Mouse (Mus musculus): ENCODE results near the gene Zcchc10. TPM values are rescaled to one million over a fixed set of nuclear protein-coding genes. Genes with fewer than 3 reads are reported as not detected.
"Not testable (repeated sequence)": the region's sequence is repeated elsewhere in the genome, so short reads cannot be mapped to it uniquely, and the experiment has no call there.

Zcchc10 gene
- 15.1 and 20.3 TPM in 2 replicates for polyA plus RNA-seq (2014; fragmentation: Nextera tagmentation; extraction: Ambion mirVana)

- H3K27me3 ChIP-seq (ENCODE audit: control insufficient read depth, insufficient read depth, low read length), result no peaks in the 10 kb centered on the region
- peaks cover 8% of the 10 kb centered on the region; the same call in 1 of the 2 replicates for H3K4me1 ChIP-seq (ENCODE audit: control insufficient read depth, insufficient read depth, low read length)
- peak within 1 kb of the TSS; percentile 49 for H3K27ac ChIP-seq (replicated peaks; ENCODE audit: low read depth, low read length)
- DNase-seq (peak; percentile 94), ATAC-seq (ENCODE audit: low FRiP score, low TSS enrichment) (peak; percentile 89)
- WGBS, result under 1% methylated on average over 21 of the region's 21 CpGs
- peaks cover 25% of the 10 kb centered on the region for H3K36me3 ChIP-seq (ENCODE audit: control insufficient read depth, insufficient read depth, low read length)
- H3K4me3 ChIP-seq (replicated peaks; ENCODE audit: low read depth, low read length), result peak within 1 kb of the TSS; percentile 62
- H3K9me3 ChIP-seq (ENCODE audit: control insufficient read depth, low read length), result no peaks in the 10 kb centered on the region
- H3K4me2 ChIP-seq (ENCODE audit: low read length), result peak within 1 kb of the TSS; percentile 75
- peak within 1 kb of the TSS; percentile 73 for H3K9ac ChIP-seq (replicated peaks; ENCODE audit: low read length)
These were observed at the start of gene Zcchc10 for GRCm38 (mm10) chr11:53324512-53324968. Zcchc10 (plus strand) TSS chr11:53324679.

DNA sequence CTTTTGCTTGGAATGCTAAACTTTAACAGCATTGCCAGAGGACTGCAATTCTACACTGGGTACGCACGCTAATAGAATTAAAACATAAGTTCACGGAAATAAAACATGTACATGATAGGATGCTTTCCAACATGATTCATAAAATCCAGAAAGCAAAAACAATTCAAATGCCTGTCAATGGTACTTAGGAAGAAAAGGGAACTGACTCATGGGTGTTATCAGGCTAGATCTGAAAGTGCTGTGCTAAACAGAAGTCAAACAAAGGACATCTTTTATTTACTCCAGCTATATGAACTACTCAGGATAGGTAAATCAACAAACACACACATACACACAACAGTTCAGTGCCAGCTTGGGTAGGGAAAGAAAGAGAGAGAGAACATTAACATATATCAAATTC is 49.1 kb upstream of the Zcchc10 start:
- H3K4me1 ChIP-seq (ENCODE audit: control insufficient read depth, insufficient read depth, low read length), result no peaks in the 10 kb centered on the region
- no peak overlapping the region for H3K4me3 ChIP-seq (replicated peaks; ENCODE audit: low read depth, low read length)
- H3K36me3 ChIP-seq (ENCODE audit: control insufficient read depth, insufficient read depth, low read length), result peaks cover 70% of the 10 kb centered on the region
- no peak for ATAC-seq (ENCODE audit: low FRiP score, low TSS enrichment)
- no peaks in the 10 kb centered on the region for H3K27me3 ChIP-seq (ENCODE audit: control insufficient read depth, insufficient read depth, low read length)
- no peak overlapping the region for H3K9ac ChIP-seq (replicated peaks; ENCODE audit: low read length)
- H3K4me2 ChIP-seq (ENCODE audit: low read length), result no peak overlapping the region
- H3K27ac ChIP-seq (replicated peaks; ENCODE audit: low read depth, low read length), result no peak overlapping the region
- 96% methylated on average over 3 of the region's 3 CpGs for WGBS
- no peaks in the 10 kb centered on the region for H3K9me3 ChIP-seq (ENCODE audit: control insufficient read depth, low read length)
- DNase-seq, result no peak

DNA sequence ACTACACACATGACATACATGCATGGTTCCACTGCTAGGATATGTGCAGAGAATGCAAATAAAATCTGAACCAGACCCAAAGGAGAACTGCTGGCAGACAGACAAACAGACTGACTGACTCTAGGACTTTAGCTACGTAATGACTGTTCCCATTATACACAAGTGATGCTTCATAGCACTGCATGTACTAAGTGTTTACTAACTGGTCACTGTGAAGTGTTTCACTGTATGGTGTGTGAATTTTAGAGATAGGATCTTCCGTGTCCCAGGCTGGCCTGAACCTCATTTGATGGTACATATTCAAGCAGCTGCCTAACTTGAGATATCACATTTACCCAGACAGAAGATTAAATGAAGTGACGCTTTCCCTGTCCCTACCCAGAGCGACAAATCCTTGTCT is 46.1 kb upstream of the Zcchc10 start:
- no peak overlapping the region for H3K27ac ChIP-seq (replicated peaks; ENCODE audit: low read depth, low read length)
- H3K27me3 ChIP-seq (ENCODE audit: control insufficient read depth, insufficient read depth, low read length), result no peaks in the 10 kb centered on the region
- no peaks in the 10 kb centered on the region for H3K9me3 ChIP-seq (ENCODE audit: control insufficient read depth, low read length)
- peaks cover 70% of the 10 kb centered on the region for H3K36me3 ChIP-seq (ENCODE audit: control insufficient read depth, insufficient read depth, low read length)
- 94% methylated on average over 4 of the region's 4 CpGs for WGBS
- no peaks in the 10 kb centered on the region for H3K4me1 ChIP-seq (ENCODE audit: control insufficient read depth, insufficient read depth, low read length)
- H3K9ac ChIP-seq (replicated peaks; ENCODE audit: low read length), result no peak overlapping the region
- H3K4me2 ChIP-seq (ENCODE audit: low read length), result no peak overlapping the region
- H3K4me3 ChIP-seq (replicated peaks; ENCODE audit: low read depth, low read length), result no peak overlapping the region
- ATAC-seq (ENCODE audit: low FRiP score, low TSS enrichment), result no peak
- no peak for DNase-seq

DNA sequence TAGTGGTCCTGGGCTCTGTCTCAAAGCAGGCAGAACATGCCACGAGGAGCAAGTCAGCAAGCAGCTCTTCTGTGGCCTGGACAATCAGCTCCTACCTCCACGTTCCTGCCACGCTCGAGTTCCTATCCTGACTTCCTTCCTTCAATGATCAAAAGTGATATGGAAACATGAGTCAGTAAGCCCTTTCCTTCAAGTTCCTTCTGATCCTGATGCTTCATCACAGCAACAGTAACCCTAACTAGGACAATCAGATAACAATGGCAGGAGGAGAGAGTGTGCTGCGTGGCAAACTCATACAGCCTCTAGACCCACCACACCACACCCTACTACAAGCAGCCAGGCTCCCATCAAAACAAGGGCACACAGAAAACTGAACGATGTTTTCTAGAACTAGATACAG is 38.6 kb upstream of the Zcchc10 start:
- Histone ChIP-seq H3K4me3 (replicated peaks; ENCODE audit: low read depth, low read length) (no peak overlapping the region), H3K4me1 (ENCODE audit: control insufficient read depth, insufficient read depth, low read length) (no peaks in the 10 kb centered on the region), H3K27me3 (ENCODE audit: control insufficient read depth, insufficient read depth, low read length) (no peaks in the 10 kb centered on the region), H3K9ac (replicated peaks; ENCODE audit: low read length) (no peak overlapping the region), H3K9me3 (ENCODE audit: control insufficient read depth, low read length) (no peaks in the 10 kb centered on the region), H3K36me3 (ENCODE audit: control insufficient read depth, insufficient read depth, low read length) (peaks cover 94% of the 10 kb centered on the region), H3K4me2 (ENCODE audit: low read length) (no peak overlapping the region), H3K27ac (replicated peaks; ENCODE audit: low read depth, low read length) (no peak overlapping the region)
- WGBS, result 93% methylated on average over 6 of the region's 6 CpGs
- DNase-seq (no peak), ATAC-seq (ENCODE audit: low FRiP score, low TSS enrichment) (no peak)

DNA sequence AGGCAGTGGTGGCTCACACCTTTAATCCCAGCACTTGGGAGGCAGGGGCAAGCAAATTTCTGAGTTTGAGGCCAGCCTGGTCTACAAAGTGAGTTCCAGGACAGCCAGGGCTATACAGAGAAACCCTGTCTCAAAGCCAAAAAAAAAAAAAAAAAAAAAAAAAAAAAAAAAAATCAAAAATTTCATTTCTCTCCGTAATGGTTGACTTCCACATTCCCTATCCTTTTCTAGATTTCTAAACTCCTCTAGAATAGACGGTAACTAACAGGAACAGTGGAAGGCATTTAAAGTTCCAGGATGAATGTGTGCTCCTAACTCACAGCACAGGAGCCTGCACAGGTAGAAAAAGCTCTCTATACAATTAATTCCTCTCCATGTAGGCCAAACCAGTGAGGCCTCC is 34.3 kb upstream of the Zcchc10 start:
- H3K4me3 ChIP-seq (replicated peaks; ENCODE audit: low read depth, low read length); H3K9me3 ChIP-seq (ENCODE audit: control insufficient read depth, low read length); H3K4me2 ChIP-seq (ENCODE audit: low read length); ATAC-seq (ENCODE audit: low FRiP score, low TSS enrichment); H3K9ac ChIP-seq (replicated peaks; ENCODE audit: low read length); DNase-seq; H3K27ac ChIP-seq (replicated peaks; ENCODE audit: low read depth, low read length); H3K4me1 ChIP-seq (ENCODE audit: control insufficient read depth, insufficient read depth, low read length); H3K27me3 ChIP-seq (ENCODE audit: control insufficient read depth, insufficient read depth, low read length): not testable (repeated sequence)
- 91% methylated on average over 2 of the region's 2 CpGs for WGBS
- H3K36me3 ChIP-seq (ENCODE audit: control insufficient read depth, insufficient read depth, low read length), result peaks cover 64% of the 10 kb centered on the region

GRCm38 (mm10) chr11:53290871-53291270 is 33.6 kb upstream of the Zcchc10 start:
- H3K36me3 ChIP-seq (ENCODE audit: control insufficient read depth, insufficient read depth, low read length), result peaks cover 58% of the 10 kb centered on the region

GRCm38 (mm10) chr11:53294441-53294840 is 30.0 kb upstream of the Zcchc10 start:
- DNase-seq (no peak), ATAC-seq (ENCODE audit: low FRiP score, low TSS enrichment) (no peak)
- Histone ChIP-seq H3K27me3 (ENCODE audit: control insufficient read depth, insufficient read depth, low read length) (no peaks in the 10 kb centered on the region), H3K27ac (replicated peaks; ENCODE audit: low read depth, low read length) (no peak overlapping the region), H3K4me3 (replicated peaks; ENCODE audit: low read depth, low read length) (no peak overlapping the region), H3K9ac (replicated peaks; ENCODE audit: low read length) (no peak overlapping the region), H3K36me3 (ENCODE audit: control insufficient read depth, insufficient read depth, low read length) (peaks cover 25% of the 10 kb centered on the region), H3K4me1 (ENCODE audit: control insufficient read depth, insufficient read depth, low read length) (peaks cover 20% of the 10 kb centered on the region), H3K9me3 (ENCODE audit: control insufficient read depth, low read length) (no peaks in the 10 kb centered on the region), H3K4me2 (ENCODE audit: low read length) (no peak overlapping the region)
- 83% methylated on average over 5 of the region's 5 CpGs for WGBS

More at GRCm38 (mm10) chr11:53290871-53291270, 33.6 kb upstream of the Zcchc10 start:
- H3K9ac ChIP-seq (replicated peaks; ENCODE audit: low read length), result no peak overlapping the region
- H3K4me3 ChIP-seq (replicated peaks; ENCODE audit: low read depth, low read length), result no peak overlapping the region
- H3K27ac ChIP-seq (replicated peaks; ENCODE audit: low read depth, low read length), result no peak overlapping the region
- H3K4me1 ChIP-seq (ENCODE audit: control insufficient read depth, insufficient read depth, low read length), result no peaks in the 10 kb centered on the region
- ATAC-seq (ENCODE audit: low FRiP score, low TSS enrichment) (no peak), DNase-seq (no peak)
- H3K27me3 ChIP-seq (ENCODE audit: control insufficient read depth, insufficient read depth, low read length), result no peaks in the 10 kb centered on the region
- no peaks in the 10 kb centered on the region for H3K9me3 ChIP-seq (ENCODE audit: control insufficient read depth, low read length)
- 92% methylated on average over 11 of the region's 11 CpGs for WGBS
- H3K4me2 ChIP-seq (ENCODE audit: low read length), result no peak overlapping the region

DNA sequence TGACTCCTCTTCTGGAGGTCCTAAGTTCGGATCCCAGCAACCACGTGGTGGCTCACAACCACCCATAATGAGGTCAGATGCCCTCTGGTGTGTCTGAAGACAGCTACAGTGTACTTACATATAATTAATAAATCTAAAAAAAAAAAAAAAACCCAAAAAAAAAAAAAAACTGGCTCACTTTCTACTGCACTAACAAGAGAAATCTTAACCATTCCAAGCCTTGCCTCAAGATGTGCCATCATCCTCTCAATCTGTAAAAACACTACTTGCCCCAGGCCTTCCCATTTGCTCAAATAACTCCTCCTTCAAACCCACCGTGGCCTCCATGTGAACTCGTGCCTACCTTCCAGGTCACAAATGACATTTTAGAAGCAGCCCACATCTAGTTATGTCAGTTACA is 27.6 kb upstream of the Zcchc10 start:
- no peak overlapping the region for H3K9ac ChIP-seq (replicated peaks; ENCODE audit: low read length)
- ATAC-seq (ENCODE audit: low FRiP score, low TSS enrichment), result no peak
- H3K36me3 ChIP-seq (ENCODE audit: control insufficient read depth, insufficient read depth, low read length), result peaks cover 4% of the 10 kb centered on the region
- H3K4me3 ChIP-seq (replicated peaks; ENCODE audit: low read depth, low read length), result no peak overlapping the region
- 80% methylated on average over 4 of the region's 4 CpGs for WGBS
- H3K27me3 ChIP-seq (ENCODE audit: control insufficient read depth, insufficient read depth, low read length), result no peaks in the 10 kb centered on the region
- H3K4me2 ChIP-seq (ENCODE audit: low read length), result no peak overlapping the region
- H3K27ac ChIP-seq (replicated peaks; ENCODE audit: low read depth, low read length), result no peak overlapping the region
- H3K4me1 ChIP-seq (ENCODE audit: control insufficient read depth, insufficient read depth, low read length), result peaks cover 29% of the 10 kb centered on the region
- no peak for DNase-seq
- no peaks in the 10 kb centered on the region for H3K9me3 ChIP-seq (ENCODE audit: control insufficient read depth, low read length)

- no peak for ATAC-seq (ENCODE audit: low FRiP score, low TSS enrichment)
- WGBS, result 93% methylated on average over 7 of the region's 7 CpGs
These were observed 26.3 kb upstream of the Zcchc10 start for GRCm38 (mm10) chr11:53297947-53298860.

More at GRCm38 (mm10) chr11:53297947-53298860, 26.3 kb upstream of the Zcchc10 start:
- DNase-seq, result no peak
- Histone ChIP-seq H3K9me3 (ENCODE audit: control insufficient read depth, low read length) (no peaks in the 10 kb centered on the region), H3K36me3 (ENCODE audit: control insufficient read depth, insufficient read depth, low read length) (0 out of 2 replicates have a peak, but pooled peaks cover 3% of the 10 kb centered on the region), H3K27ac (replicated peaks; ENCODE audit: low read depth, low read length) (no peak overlapping the region), H3K9ac (replicated peaks; ENCODE audit: low read length) (no peak overlapping the region), H3K4me3 (replicated peaks; ENCODE audit: low read depth, low read length) (no peak overlapping the region), H3K4me2 (ENCODE audit: low read length) (peak overlapping the region; percentile 84), H3K4me1 (ENCODE audit: control insufficient read depth, insufficient read depth, low read length) (peaks cover 29% of the 10 kb centered on the region), H3K27me3 (ENCODE audit: control insufficient read depth, insufficient read depth, low read length) (no peaks in the 10 kb centered on the region)

All from midbrain, embryonic 14.5 days (tissue).